Mouse (Mus musculus): Measurements from ENCODE around the gene Pheta1. TPM values are rescaled to one million over a fixed set of nuclear protein-coding genes. Genes with fewer than 3 reads are reported as not detected.

Gene Pheta1
- polyA plus RNA-seq, 1 experiment from 2014 or later: 4.8 TPM

DNA sequence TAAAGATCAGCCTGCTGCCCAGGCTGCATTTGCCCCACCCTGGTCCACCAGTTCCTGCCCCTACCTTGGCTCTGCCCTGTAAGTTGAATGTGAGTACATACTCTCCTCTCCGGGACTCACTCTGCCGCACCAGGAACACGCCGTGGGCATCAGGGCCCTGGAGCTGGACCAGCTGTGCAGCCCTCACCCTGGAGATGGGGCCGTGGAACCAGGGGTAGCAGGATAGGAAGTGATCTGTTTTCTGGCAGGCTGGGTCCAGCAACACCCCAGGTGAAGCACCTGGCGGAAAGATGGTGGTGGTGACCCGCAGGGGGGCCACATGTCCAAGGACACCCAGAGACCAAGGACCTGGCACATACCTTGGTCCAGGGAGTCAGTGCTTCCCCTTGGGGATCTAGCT, 30.4 kb upstream of the Pheta1 start:
- ATAC-seq (no peak), DNase-seq (no peak)
- Histone ChIP-seq H3K4me3 (ENCODE audit: low read depth, low read length) (no peak overlapping the region), H3K4me1 (ENCODE audit: insufficient read depth) (peaks cover under 1% of the 10 kb centered on the region; the same call in 1 of the 2 replicates), H3K9me3 (ENCODE audit: low read length) (no peaks in the 10 kb centered on the region), H3K4me2 (ENCODE audit: low read depth, low read length) (no peak overlapping the region), H3K36me3 (replicated peaks; ENCODE audit: insufficient read depth, low read length) (peaks cover 67% of the 10 kb centered on the region), H3K9ac (replicated peaks) (no peak overlapping the region), H3K27ac (ENCODE audit: low read depth) (no peak overlapping the region), H3K27me3 (ENCODE audit: insufficient read depth, low read length) (no peaks in the 10 kb centered on the region)
- TF ChIP-seq CTCF (IDR thresholded peaks at IDR 0.05; ENCODE audit: low read depth) (no peak), EP300 (IDR thresholded peaks at IDR 0.05; ENCODE audit: low read depth) (no peak)
- 87% methylated on average over 7 of the region's 7 CpGs for WGBS (ENCODE audit: insufficient replicate concordance)

DNA sequence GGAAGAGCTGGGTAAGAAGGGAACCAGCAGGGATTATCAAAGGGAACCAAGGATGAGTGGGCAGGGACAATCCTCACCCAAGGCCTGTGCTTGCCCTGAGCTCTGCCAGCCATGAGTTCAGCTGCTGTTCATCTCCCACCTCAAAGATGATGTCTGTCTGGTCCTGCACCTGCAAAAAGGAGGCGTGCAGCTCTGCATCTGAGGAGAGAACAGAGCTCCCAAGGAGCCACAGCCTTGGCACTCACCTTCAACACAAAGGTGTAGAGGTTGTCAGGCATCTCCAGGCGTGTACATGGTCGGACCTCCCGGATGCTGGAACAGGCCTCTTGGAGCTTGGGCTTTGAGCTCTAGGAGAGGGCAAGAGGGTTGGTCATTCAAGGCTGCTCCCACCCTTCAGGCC, 29.9 kb upstream of the Pheta1 start:
- Histone ChIP-seq H3K27ac (ENCODE audit: low read depth) (no peak overlapping the region), H3K4me3 (ENCODE audit: low read depth, low read length) (no peak overlapping the region), H3K4me2 (ENCODE audit: low read depth, low read length) (no peak overlapping the region), H3K9me3 (ENCODE audit: low read length) (no peaks in the 10 kb centered on the region), H3K27me3 (ENCODE audit: insufficient read depth, low read length) (no peaks in the 10 kb centered on the region), H3K9ac (replicated peaks) (no peak overlapping the region), H3K4me1 (ENCODE audit: insufficient read depth) (peaks cover 5% of the 10 kb centered on the region; the same call in 1 of the 2 replicates), H3K36me3 (replicated peaks; ENCODE audit: insufficient read depth, low read length) (peaks cover 64% of the 10 kb centered on the region)
- DNase-seq: no peak
- no peak for TF ChIP-seq EP300 (IDR thresholded peaks at IDR 0.05; ENCODE audit: low read depth)
- no peak for TF ChIP-seq CTCF (IDR thresholded peaks at IDR 0.05; ENCODE audit: low read depth)
- ATAC-seq: no peak
- WGBS (ENCODE audit: insufficient replicate concordance): 84% methylated on average over 4 of the region's 4 CpGs

DNA sequence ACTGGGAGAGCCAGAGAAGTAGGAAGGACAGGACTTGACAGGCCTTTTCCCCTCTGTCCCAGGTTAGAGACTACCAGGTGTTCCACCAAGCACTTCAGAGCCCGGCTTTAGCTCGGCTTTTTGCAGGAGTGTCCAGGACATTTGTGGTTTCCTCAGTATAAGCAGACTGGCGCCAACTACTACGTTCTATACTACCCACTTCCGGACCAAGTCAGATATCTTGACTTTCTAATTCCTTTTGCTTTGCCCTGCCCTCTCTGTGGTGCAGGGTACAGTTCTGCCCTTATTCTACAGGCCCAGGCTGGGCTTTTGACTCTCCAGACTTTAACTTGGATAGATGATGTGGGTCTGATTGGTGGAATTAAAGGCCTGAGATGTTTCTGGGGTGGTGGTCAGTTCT, 29.2 kb upstream of the Pheta1 start:
- Histone ChIP-seq H3K4me2 (ENCODE audit: low read depth, low read length) (no peak overlapping the region), H3K4me1 (ENCODE audit: insufficient read depth) (peaks cover 12% of the 10 kb centered on the region; the same call in 1 of the 2 replicates), H3K36me3 (replicated peaks; ENCODE audit: insufficient read depth, low read length) (peaks cover 65% of the 10 kb centered on the region), H3K27ac (ENCODE audit: low read depth) (no peak overlapping the region), H3K9me3 (ENCODE audit: low read length) (no peaks in the 10 kb centered on the region), H3K9ac (replicated peaks) (no peak overlapping the region), H3K4me3 (ENCODE audit: low read depth, low read length) (no peak overlapping the region), H3K27me3 (ENCODE audit: insufficient read depth, low read length) (no peaks in the 10 kb centered on the region)
- no peak for TF ChIP-seq EP300 (IDR thresholded peaks at IDR 0.05; ENCODE audit: low read depth)
- TF ChIP-seq CTCF (IDR thresholded peaks at IDR 0.05; ENCODE audit: low read depth): no peak
- DNase-seq (no peak), ATAC-seq (no peak)
- 51% methylated on average over 5 of the region's 5 CpGs for WGBS (ENCODE audit: insufficient replicate concordance)

DNA sequence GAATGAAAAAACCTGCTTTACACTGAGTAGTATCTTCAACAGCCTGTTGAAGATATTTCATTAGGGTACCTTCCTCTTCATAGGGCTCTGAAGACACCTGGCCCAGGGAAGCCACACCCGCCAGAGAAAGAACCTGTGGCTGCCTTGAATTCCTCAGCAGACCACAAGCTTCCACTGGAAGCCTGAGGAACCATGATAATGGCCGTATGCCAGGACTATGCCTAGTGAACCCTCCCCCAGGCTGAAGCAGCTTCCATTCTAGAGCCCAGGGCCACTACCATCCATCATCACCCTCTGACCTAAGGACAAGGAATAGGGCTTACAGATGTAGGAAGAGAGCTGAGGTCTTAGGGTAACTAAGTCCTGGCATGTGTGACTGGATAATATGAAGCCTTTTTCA, 28.6 kb upstream of the Pheta1 start:
- Histone ChIP-seq H3K27me3 (ENCODE audit: insufficient read depth, low read length) (no peaks in the 10 kb centered on the region), H3K9ac (replicated peaks) (no peak overlapping the region), H3K36me3 (replicated peaks; ENCODE audit: insufficient read depth, low read length) (peaks cover 65% of the 10 kb centered on the region), H3K4me2 (ENCODE audit: low read depth, low read length) (no peak overlapping the region), H3K4me3 (ENCODE audit: low read depth, low read length) (no peak overlapping the region), H3K9me3 (ENCODE audit: low read length) (no peaks in the 10 kb centered on the region), H3K4me1 (ENCODE audit: insufficient read depth) (peaks cover 12% of the 10 kb centered on the region; the same call in 1 of the 2 replicates), H3K27ac (ENCODE audit: low read depth) (no peak overlapping the region)
- DNase-seq: no peak
- WGBS (ENCODE audit: insufficient replicate concordance): 45% methylated on average over 2 of the region's 2 CpGs
- no peak for ATAC-seq
- TF ChIP-seq CTCF (IDR thresholded peaks at IDR 0.05; ENCODE audit: low read depth) (no peak), EP300 (IDR thresholded peaks at IDR 0.05; ENCODE audit: low read depth) (no peak)

DNA sequence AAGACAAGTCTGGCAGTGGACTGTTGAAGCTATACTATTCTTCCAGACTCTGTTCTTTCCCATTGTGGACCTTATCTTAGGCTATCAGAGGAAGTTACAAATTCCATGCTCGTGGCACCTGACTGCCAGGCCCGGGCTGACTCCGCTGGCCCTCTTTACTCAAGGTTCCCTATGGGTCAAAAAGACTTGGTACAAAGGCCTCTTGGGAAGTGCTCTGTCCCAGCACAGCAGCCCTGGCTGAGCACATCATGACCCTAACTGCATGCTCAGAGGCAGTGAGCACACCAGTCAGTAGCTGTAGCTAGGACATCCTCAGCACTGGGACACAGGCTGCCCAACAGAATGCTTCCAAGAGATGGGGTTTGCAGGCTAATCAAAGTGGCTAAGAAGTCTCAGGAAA, 28.1 kb upstream of the Pheta1 start:
- ATAC-seq: no peak
- WGBS (ENCODE audit: insufficient replicate concordance): 51% methylated on average over 3 of the region's 3 CpGs
- H3K4me2 ChIP-seq (ENCODE audit: low read depth, low read length): no peak overlapping the region
- H3K4me1 ChIP-seq (ENCODE audit: insufficient read depth): peaks cover 12% of the 10 kb centered on the region; the same call in 1 of the 2 replicates
- H3K9me3 ChIP-seq (ENCODE audit: low read length): no peaks in the 10 kb centered on the region
- no peaks in the 10 kb centered on the region for H3K27me3 ChIP-seq (ENCODE audit: insufficient read depth, low read length)
- H3K27ac ChIP-seq (ENCODE audit: low read depth): no peak overlapping the region
- peaks cover 64% of the 10 kb centered on the region for H3K36me3 ChIP-seq (replicated peaks; ENCODE audit: insufficient read depth, low read length)
- no peak overlapping the region for H3K4me3 ChIP-seq (ENCODE audit: low read depth, low read length)
- TF ChIP-seq CTCF (IDR thresholded peaks at IDR 0.05; ENCODE audit: low read depth) (no peak), EP300 (IDR thresholded peaks at IDR 0.05; ENCODE audit: low read depth) (no peak)
- DNase-seq: no peak
- no peak overlapping the region for H3K9ac ChIP-seq (replicated peaks)

DNA sequence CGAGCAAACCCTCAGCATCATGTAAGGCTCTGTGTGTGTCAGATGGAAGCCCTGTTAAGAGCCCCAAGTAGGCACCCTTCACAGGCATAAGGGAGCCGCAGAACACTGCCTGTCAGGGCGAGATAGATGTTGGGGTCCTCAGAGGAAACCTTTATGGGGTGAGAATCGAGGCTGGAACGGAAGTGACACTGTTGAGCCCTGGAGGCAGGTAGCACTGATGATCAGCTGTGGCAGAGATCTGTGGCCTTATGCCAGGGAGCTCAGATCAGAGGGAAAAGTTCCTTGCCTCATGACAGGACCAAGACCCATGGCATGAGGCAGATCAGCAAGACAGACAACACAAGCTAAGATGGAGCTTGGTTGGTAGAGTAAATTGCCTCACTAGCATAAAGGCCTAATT, 27.7 kb upstream of the Pheta1 start:
- DNase-seq (no peak), ATAC-seq (no peak)
- WGBS (ENCODE audit: insufficient replicate concordance): 78% methylated on average over 5 of the region's 5 CpGs
- Histone ChIP-seq H3K36me3 (replicated peaks; ENCODE audit: insufficient read depth, low read length) (peaks cover 59% of the 10 kb centered on the region), H3K4me3 (ENCODE audit: low read depth, low read length) (no peak overlapping the region), H3K27ac (ENCODE audit: low read depth) (no peak overlapping the region), H3K9me3 (ENCODE audit: low read length) (no peaks in the 10 kb centered on the region), H3K4me2 (ENCODE audit: low read depth, low read length) (no peak overlapping the region), H3K4me1 (ENCODE audit: insufficient read depth) (peaks cover 12% of the 10 kb centered on the region; the same call in 1 of the 2 replicates), H3K27me3 (ENCODE audit: insufficient read depth, low read length) (no peaks in the 10 kb centered on the region), H3K9ac (replicated peaks) (no peak overlapping the region)
- TF ChIP-seq EP300 (IDR thresholded peaks at IDR 0.05; ENCODE audit: low read depth) (no peak), CTCF (IDR thresholded peaks at IDR 0.05; ENCODE audit: low read depth) (no peak)

DNA sequence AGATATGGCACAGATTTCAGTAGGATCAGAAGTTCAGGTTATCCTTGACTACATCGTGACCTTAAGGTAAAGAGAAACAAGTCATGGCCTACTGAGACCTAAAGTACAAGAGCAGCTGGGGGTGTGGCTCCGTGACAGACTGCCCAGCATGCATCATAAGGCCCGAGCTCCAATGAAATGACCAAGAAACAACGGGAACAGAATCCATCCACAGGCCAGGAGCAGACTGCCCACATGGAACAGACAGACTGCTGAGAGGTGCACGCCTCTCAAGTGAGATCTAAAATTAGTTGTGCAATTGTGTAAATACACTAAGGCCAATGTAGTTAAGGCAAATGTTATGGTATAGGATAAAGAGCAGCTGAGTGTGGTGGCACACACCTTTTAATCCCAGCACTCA, 27.2 kb upstream of the Pheta1 start:
- TF ChIP-seq EP300 (IDR thresholded peaks at IDR 0.05; ENCODE audit: low read depth): no peak
- no peak for TF ChIP-seq CTCF (IDR thresholded peaks at IDR 0.05; ENCODE audit: low read depth)
- H3K9me3 ChIP-seq (ENCODE audit: low read length): no peaks in the 10 kb centered on the region
- no peak overlapping the region for H3K27ac ChIP-seq (ENCODE audit: low read depth)
- 64% methylated on average over 5 of the region's 5 CpGs for WGBS (ENCODE audit: insufficient replicate concordance)
- no peak overlapping the region for H3K4me3 ChIP-seq (ENCODE audit: low read depth, low read length)
- no peak overlapping the region for H3K9ac ChIP-seq (replicated peaks)
- no peaks in the 10 kb centered on the region for H3K27me3 ChIP-seq (ENCODE audit: insufficient read depth, low read length)
- peaks cover 12% of the 10 kb centered on the region; the same call in 1 of the 2 replicates for H3K4me1 ChIP-seq (ENCODE audit: insufficient read depth)
- DNase-seq: no peak
- H3K36me3 ChIP-seq (replicated peaks; ENCODE audit: insufficient read depth, low read length): peaks cover 59% of the 10 kb centered on the region
- H3K4me2 ChIP-seq (ENCODE audit: low read depth, low read length): no peak overlapping the region
- ATAC-seq: peak; percentile 34; the same call in 1 of the 2 replicates
